Mouse (Mus musculus): ENCODE measurements at regions not wholly inside any gene's neighbourhood (a gene's known extent, or its start where the extent isn't known, plus 50 kb on each side); places are given as distances from the start of the nearest gene placed in this dataset.
"Not testable (repeated sequence)": the region's sequence is repeated elsewhere in the genome, so short reads cannot be mapped to it uniquely, and the experiment has no call there.

DNA sequence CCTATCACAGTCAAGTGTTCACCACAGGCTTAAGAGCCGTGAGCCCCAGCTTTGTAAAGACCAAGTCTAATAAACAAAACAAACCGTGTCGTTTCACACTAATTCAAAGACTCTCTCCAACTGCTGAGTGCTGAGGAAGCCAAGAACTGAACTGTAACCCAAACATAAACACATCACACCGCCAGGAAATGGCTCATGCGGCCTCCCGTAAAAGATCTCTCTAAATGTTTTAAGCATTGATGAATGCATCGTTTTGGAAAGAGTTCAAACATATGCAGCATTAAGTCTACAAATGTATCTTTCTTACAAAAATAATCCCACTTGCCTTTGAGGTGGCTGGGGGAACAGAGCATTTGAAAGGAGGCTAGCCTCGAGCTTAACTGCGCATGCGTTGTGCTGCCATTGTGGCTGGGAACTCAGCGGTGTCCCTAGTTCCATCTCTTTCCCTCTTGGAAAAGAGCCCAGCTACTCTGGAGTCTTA, 280.7 kb downstream of the Gxylt1 start:
- DNase-seq: no peak

GRCm38 (mm10) chr15:92993538-92994190, 281.3 kb downstream of the Gxylt1 start:
- no peak for DNase-seq

- DNase-seq: no peak
Observed at GRCm38 (mm10) chr15:92975774-92976173, 299.2 kb downstream of the Gxylt1 start.

DNA sequence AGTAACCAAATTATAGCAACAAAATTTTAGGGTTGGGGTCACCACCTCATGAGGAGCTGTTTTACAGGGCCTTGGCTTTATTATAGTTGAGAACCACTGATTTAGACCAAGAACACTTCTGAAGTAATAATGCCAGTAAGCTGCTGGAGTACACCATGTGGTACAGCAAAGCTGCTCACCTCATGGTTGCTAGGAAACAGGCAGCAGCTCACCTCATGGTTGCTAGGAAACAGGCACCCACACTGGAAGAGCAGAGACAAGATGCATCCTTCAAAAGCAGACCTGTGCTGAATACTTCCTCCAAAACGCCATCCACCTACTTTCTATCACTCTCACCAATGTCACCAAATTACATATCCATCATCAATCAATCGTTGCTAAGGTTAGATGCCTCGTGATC, 300.0 kb downstream of the Gxylt1 start:
- DNase-seq: no peak

DNA sequence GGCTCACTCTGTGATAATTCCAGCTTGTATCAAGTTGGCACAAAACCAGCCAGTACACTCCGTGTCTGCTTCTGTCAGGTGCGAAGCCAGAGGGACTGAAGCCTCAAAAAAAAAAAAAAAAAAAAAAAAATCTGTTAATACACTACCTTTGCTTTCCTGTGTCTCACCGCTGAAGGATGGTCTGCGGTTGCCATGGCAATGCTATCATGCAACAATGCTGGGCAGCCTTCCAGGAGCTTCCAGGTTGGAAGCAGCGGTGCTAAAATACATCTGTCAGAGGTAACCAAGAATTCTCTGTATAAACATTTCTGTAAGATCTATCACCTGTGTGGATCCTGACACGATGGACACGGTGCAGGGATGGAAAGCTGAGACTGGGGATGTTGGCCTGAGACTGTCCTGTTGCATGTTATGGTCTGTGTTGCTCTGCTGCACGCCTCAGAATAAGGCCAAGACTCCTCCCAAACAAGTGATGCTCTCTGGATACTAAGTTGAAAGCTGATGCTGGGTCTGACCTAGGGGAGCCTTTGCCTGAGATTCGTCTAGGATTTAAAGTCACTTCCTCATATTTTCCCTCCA, 301.2 kb downstream of the Gxylt1 start:
- no peak for DNase-seq

- no peak for DNase-seq
Observed at GRCm38 (mm10) chr15:92965556-92965955, 309.4 kb downstream of the Gxylt1 start.

GRCm38 (mm10) chr15:92964901-92965300, 310.1 kb downstream of the Gxylt1 start:
- DNase-seq: no peak

DNA sequence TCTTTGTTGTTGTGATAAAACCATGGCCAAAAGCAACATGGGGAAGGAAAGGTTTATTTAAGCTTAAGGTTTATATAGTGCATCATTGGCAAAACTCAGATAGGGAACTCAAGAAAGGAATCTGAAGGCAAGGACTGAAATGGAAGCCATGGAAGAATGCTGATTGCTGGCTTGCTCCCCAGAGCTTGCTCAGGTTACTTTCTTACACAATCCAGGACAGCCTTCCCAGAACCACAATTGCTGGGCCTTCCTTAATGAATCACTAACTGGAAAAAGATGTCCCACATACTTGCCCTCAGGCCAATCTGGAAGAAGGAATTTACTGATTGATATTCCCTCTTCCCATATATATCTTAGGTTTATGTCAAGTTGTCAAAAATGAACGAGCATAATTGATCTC, 310.8 kb downstream of the Gxylt1 start:
- DNase-seq: no peak

- not testable (repeated sequence) for DNase-seq
Observed at GRCm38 (mm10) chr15:92950912-92951311, 324.1 kb downstream of the Gxylt1 start.

GRCm38 (mm10) chr15:92946216-92946615, 328.8 kb downstream of the Gxylt1 start:
- DNase-seq: no peak

DNA sequence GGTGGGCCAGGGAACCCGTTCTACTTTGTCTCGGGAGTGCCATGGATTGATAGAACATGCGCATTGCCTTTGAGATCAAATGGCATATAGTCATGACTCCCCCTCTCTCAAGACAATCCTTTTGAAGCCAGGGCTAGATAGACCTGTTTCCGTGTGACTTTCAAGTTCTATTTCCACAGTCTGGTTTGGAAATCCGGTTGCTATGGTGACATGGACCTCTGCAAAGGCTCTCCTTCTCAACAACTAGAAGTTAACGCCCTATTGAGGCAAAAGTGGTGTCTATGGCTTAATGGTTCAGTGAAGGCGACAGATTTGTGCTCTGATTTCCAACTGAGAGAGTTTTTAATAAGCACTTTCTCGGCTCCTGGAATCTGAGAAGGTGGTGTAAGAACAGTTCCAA, 371.2 kb downstream of the Gxylt1 start:
- DNase-seq: no peak

- no peak for DNase-seq
Observed at GRCm38 (mm10) chr15:92897277-92897676, 377.7 kb downstream of the Gxylt1 start.

GRCm38 (mm10) chr15:92895836-92896235, 379.1 kb downstream of the Gxylt1 start:
- no peak for DNase-seq

GRCm38 (mm10) chr15:92876438-92876837, 398.5 kb downstream of the Gxylt1 start:
- DNase-seq: no peak

GRCm38 (mm10) chr15:92864106-92864505, 410.9 kb downstream of the Gxylt1 start:
- no peak for DNase-seq

DNA sequence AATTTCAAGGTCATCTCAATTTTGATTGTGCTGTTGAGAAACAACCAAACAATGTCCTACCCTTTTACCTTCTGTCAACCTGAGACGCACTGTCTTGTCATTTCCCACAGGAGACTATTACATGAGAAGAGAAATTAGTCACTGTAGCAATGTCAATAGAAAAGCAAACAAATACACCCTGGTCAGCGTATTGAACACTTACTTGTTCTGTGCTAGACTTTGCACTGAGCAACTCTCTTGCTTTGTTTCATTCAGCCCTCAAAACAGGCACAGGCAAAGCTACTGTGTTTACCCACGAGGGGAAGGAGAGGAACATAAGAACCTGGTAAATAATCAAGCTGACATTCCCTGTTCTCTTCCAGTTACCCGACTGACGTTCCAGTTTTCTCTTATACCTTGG, 424.1 kb downstream of the Gxylt1 start:
- DNase-seq: no peak

DNA sequence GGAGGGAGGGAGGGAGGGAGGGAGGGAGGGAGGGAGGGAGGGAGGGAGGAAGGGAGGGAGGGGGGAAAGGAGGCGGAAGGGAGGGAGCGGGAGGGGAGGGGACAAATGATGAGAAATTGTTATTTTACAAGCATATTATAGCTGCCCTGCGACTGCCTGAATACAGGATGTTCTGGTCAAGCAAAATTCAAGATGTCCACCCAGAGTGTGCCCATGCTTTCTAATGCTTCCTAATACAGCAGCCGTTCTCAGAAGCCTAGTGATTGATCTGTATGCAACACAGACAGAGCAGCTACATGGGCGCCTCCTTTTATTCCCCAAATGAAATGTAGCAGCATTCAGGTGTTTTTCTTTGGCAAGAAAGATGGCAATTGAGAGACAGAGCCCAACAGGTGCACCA, 434.9 kb downstream of the Gxylt1 start:
- DNase-seq: no peak

- no peak for DNase-seq
Observed at GRCm38 (mm10) chr15:92839611-92840010, 435.4 kb downstream of the Gxylt1 start.

- no peak for DNase-seq
Observed at GRCm38 (mm10) chr15:92826136-92826535, 429.5 kb downstream of the Pdzrn4 start.
